Mouse (Mus musculus): ENCODE data around the gene Fabp6.

The Fabp6 gene

DNA sequence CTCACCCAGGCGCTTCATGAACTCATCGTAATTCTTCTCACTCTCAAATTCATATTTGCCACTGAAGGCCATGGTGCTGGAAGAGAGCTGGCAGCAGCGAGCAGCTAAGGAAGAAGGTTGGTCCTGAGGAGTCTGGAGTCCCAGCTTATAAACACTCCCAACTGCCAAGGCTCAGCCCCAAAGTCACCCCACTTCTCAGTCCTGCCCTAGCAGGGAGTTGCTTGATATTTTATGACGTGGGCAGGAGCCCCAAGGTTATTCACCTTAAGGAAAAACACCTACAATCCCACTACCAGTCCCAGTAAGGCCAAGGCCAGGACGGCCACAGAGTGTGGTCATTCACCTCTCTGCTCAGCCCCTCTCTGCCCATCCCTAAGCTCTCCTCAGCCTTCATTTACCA lies at the start of gene Fabp6:
Gene Fabp6, minus strand, starts transcription at position 101 of the 400 bp plus-strand sequence.
- no peak for ATAC-seq (ENCODE audit: low TSS enrichment)

DNA sequence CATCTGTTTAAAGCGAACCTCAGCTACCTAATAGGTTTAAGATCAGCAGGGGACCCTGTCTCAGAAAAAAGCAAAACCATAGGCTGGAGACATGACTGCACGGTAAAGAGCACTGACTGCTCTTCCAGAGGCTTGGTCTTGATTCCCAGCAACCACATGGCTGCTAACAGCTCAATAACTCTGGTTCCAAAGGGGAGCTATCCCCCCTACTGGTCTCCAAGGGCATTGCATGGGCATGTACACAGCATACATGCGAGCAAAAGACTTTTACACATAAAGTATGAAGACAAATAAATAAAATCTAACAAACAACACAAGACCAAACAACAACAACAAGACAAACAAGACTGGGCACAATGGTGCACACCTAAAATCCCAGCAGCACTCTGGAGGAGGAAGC lies 43.9 kb upstream of the Fabp6 start:
- no peak for ATAC-seq (ENCODE audit: low TSS enrichment)

DNA sequence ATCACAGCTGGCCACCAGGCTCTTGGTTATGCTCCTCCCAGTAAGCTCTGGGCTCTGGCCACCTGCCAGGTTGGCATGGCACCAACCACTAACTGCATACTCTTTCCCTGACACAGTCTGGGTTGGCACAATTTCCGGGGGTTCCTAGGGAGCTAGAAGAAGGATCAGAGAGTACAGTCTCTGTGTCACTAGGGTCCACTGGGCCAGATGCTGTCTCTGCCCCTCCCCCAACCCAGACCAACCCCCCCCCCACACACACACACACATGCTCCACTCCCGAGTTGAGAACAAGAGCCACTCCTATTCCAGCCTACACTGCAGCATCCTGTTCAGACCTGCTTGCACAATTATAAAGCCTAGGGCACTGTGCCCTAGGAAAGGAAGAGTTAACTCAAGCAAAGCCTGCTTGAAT lies 41.8 kb upstream of the Fabp6 start:
- peak; percentile 55 for ATAC-seq (ENCODE audit: low TSS enrichment)

DNA sequence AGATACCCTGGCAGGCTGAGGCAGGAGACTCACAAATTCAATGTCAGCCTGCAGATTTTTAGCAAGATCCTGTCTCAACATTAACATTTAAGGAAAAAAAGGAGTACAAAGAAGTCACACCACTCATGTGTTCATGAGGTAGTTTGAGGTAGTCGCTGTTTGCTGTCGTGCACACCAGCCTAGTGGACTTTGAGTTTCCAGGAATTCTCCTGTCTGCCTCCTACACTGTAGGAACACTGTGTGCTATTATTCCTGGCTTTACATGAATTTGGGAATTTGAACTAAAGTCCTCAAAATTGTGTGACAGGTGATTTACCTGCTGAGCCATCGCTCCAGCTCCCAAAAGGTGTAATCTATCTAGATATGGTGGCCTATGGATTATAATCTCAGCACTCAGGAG lies 37.1 kb upstream of the Fabp6 start:
- no peak for ATAC-seq (ENCODE audit: low TSS enrichment)

DNA sequence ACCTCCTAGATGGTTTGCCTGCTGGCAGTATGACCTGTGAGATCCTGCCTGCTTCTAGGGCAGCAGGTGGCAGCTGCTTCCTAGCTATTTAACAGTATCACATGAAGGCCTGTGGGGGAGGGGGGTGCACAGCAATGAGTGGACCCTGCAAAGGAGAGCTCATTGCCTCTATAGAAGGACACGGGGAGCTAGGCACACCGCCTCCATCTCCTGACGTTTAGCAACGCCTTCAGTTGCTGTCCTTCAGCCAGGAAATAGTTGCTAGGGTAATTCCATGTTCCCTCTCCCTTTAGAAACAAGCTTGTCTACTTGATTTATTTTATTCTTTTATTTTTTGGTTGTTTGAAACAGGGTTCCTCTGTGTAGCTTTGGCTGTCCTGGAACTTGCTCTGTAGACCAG lies 35.4 kb upstream of the Fabp6 start:
- peak; percentile 50; the same call in 1 of the 2 replicates for ATAC-seq (ENCODE audit: low TSS enrichment)

DNA sequence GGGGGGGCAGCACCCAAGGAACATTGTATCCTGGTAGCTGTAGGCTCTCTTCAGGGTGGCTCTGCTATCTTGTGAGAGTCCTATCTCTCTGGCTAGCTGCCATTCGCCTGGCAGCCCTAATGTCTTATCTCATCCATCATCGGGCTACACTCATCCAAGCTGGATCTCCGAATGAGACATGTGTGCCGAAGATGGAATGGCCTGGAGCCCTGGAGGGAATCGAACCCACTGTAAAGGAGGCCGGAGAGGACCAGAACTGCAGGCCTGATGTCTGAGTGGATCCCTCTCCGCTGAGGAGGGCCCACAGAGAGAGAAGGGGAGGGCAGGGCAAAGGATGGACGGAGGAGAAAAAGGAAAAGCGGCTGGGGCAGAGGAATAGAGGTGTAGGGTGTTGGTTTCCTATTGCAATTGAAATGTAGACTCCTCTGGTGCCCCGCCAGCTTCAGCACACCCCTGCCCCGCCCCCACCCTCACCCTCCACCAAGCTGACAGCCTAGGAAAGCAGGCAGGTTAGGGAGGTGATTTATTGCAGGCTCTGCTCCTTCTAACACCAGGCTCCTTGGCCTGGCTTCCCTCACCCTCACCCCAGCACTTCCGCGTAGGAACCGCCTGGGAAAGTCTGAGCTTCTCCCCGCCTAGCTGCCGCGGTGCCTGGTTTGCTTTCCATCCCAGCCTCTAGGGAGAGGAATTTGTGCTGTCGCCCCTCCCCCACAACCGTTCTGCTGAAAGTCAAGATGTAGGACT lies 32.5 kb upstream of the Fabp6 start:
- peak; percentile 38 for ATAC-seq (ENCODE audit: low TSS enrichment)

DNA sequence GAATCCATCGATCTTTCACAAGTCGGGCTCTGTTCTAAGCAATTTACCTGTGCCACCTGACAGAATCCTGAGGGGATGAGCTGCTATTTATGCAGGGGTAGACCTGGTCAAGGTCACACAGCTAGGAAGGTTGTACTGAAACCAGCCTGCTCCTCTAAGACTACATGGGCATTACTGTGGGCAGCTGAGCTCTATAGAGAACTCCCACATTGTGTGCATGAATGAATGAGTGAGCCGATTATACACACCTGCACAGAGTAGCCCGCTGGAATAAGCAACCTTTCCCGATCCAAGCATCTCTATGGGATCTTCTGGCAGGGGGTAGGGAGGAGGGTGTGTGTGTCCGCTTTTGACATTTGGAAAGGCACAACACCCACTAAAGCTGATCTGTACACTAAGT lies 31.8 kb upstream of the Fabp6 start:
- ATAC-seq (ENCODE audit: low TSS enrichment) = peak; percentile 20; the same call in 1 of the 2 replicates

DNA sequence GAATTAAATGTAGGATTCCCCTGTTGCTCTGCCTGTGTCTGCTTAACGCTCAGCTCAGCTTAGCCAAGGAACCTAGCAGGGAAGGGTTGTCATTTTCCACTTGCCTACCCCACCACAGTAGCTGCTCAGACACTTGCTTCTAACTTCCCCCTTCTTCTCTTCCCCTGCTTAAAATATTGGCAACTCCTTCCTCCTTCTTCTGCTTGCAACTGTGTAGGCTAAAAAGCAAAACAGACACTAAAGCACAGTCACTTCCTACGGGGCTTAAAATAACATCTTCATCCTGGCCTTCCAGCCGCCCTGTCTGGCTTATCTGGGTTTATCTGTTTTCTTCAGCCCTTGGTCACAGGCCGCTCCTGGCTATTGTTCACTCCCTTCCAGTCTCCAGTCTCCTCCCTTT lies 31.2 kb upstream of the Fabp6 start:
- peak; percentile 84 for ATAC-seq (ENCODE audit: low TSS enrichment)

DNA sequence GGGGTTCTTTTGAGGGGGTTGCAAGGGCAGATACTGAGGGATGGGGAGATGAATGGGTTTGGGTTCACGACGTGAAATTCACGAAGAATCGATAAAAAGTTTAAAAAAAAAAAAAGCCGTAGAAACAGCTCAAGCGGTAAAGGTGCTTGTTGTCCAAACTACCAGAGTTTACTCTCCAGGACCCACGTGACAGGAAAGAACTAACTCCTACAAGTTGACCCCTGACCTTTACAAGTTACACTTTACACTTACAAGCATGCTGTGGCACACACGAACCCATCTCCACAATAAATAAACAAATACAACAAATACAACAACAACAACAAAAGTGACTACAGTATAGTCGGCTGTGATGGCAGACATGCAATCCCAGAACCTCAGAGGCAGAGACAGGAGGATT lies 30.3 kb upstream of the Fabp6 start:
- ATAC-seq (ENCODE audit: low TSS enrichment) = no peak

DNA sequence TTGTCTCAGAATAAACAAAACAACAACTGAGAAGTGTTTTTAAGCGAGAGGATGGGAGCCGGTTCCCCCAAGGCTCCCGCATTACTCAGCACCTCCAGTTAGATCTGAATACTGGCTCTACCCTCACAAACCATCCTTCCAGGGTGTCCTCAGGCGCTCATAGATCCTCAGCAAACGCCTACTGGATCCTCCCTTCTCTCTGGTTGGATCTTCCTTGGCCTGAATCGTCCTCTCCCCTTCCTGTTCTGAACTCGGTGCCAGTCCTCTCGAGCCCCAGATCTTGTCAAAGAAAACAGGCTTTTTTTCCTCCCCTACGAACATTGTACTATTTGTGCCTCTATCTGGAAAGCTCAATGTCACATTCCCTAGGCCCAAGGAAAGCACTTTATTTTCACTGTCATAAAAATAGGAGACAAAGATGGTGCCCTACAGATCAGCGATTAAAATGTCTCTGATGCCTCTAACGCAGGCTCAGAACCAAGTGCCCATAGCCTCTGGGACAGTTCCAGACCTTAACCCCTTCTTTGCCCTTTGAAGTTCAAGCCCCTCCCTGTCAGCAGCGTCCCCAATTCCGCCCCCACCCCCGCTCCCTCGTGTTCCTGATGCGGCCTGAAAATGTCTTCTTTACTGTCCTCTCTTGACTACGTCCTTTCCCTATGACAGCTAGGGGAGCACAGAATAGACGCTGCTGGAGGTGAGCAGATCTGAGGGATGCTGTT lies 25.7 kb upstream of the Fabp6 start:
- ATAC-seq (ENCODE audit: low TSS enrichment) = peak; percentile 93

DNA sequence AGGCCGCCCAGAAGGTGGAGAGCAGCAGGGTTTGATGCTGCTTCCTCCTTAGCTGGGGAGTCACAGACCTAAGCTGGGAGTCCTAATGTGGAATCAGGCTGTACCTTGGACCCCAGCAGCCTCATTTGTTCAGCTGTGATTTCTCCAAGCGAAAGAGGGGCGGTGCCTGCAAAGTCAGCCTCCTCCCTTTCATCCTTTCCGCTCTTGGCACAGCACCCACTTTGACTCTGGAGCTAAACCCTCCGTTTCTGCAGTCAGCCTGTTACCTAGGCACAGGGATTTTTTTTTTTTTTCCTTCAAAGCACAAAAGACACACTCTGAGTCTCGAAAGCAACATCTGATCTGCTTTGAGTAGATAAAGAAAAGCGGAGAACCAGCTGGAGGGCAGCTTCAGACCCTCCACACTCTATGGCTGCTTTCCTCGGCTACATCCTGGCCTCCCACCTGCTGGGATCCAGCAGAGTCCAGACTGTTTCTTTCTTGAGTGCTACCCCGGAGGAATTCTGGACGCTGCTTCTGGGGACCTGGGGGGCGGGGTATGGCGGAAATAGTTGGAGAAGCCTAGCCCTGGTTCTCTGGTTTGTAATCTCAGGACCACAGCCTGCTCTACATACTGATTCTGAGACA lies 25.1 kb upstream of the Fabp6 start:
- ATAC-seq (ENCODE audit: low TSS enrichment) = peak; percentile 67

DNA sequence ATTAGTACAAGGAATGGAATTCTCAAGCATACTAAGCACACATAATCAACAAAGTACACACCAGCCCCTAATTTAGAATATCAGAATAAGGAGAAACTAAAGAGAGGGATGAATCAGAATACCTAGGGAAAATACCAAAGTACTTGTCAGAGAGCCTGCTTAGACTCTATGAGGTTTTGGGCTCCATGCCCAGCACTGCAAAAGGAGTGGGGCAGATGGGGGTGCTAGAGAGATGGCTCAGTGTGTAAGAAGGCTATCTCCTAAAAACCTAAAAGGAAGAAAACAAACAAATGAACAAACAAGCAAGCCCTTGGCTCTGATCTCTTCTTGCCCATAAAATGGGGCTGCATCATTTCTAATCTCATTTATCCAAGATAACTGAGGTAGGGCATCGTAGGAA lies 23.0 kb upstream of the Fabp6 start:
- ATAC-seq (ENCODE audit: low TSS enrichment) = peak; percentile 47; the same call in 1 of the 2 replicates

DNA sequence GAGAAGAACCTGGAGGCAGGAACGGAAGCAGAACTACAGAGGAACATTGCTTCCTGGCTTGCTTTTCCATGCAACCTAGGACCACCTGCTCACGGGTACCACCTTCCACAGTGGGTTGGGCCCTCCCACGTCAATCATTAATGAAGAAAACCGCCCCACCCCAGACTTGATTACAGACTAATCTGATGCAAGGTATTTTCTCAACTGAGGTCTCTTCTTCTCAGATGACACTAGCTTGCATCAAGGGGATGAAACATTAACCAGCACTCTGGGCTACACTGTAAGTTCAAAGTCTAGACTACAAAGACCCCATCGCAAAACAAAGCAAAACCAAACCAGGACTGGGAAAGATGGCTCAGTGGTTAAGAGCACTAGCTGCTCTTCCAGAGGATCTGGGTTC lies 20.4 kb upstream of the Fabp6 start:
- ATAC-seq (ENCODE audit: low TSS enrichment) = no peak

DNA sequence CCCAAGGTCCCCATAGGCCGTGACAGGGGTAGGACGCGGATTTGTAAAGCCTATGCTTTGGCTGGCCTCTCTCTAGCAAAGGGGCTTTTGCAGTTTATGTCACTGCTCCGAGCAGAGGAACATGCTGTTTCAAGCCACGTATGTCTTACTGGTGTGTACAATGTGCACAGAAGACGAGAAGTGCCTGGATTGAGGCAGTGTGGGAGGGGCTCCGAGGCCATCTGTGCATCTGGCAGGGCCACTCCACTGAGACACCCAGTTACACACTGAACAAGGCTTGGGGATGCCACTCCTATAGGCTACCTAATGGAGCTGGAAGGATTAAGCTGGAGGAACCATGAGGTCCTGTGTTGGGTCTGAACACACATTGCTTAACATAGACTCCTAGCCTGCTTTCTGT lies 17.1 kb upstream of the Fabp6 start:
- peak; percentile 86 for ATAC-seq (ENCODE audit: low TSS enrichment)

DNA sequence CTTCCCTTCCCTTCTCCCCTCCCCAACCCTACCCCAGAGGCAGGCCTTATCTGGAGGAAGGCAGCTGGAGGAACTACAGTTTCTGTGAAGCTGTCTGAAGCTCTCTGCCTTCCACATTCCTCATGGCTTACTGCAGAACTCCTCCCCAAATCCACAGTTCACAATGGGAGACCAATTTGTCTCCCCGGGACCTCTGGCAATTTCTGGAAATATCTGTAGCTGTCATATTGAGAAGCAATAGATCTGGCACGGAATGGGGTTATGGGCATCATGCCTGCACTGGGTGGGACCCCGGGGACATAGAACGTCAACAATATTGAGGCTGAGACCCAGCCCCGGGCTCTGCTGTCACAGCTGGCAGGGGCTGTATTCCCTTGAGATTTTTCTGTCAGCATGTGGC lies 16.6 kb upstream of the Fabp6 start:
- ATAC-seq (ENCODE audit: low TSS enrichment) = no peak

DNA sequence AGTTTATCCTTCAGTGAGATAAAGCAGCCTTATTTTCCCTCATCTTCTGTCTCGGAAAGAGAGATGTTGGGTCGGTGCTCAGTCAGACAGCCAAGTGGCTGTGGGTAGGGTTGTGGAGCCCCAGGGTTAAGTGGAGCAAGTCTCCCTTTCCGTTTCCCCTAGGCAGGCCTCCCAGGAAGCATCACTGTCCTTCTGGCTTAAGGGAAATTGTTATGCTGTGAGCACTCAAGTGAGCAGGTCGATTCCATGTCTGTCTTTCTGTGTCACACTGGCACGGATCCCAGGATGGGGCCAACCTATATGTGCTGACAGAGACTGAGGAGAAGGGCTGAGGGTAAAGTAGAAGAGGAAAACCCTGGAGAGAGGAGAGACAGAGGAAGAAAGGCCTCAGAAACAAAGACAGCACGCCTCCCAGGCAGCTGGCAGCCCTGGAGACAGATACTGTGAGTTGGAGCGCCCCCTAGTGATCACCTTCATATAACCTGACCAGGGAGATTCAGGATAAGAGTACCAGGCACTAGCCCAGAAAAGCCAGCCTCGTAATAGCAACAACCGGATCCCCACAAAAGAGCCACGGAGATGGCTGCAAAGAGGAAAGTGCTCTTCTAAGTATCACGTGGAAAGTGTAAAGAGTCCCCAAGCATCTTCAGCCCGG lies 11.6 kb upstream of the Fabp6 start:
- peak; percentile 98 for ATAC-seq (ENCODE audit: low TSS enrichment)

DNA sequence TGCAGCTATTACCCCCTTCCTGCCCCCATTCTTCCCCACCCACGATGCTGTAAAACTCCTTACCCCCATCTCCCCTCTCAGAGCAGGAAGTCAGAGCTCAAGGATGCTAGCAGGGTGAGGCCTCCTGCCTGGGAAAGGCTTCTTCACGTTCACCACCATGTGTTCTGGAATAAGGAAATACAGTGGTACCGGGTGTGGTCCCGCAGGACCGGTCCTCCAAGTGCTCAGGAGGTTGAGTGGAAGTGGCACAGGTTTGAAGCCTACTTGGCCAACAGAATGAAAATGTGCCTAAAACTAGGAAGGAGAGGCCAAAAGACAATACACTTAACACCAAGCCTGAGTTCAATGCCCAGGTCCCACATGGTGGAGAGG lies 9.3 kb upstream of the Fabp6 start:
- ATAC-seq (ENCODE audit: low TSS enrichment) = no peak

DNA sequence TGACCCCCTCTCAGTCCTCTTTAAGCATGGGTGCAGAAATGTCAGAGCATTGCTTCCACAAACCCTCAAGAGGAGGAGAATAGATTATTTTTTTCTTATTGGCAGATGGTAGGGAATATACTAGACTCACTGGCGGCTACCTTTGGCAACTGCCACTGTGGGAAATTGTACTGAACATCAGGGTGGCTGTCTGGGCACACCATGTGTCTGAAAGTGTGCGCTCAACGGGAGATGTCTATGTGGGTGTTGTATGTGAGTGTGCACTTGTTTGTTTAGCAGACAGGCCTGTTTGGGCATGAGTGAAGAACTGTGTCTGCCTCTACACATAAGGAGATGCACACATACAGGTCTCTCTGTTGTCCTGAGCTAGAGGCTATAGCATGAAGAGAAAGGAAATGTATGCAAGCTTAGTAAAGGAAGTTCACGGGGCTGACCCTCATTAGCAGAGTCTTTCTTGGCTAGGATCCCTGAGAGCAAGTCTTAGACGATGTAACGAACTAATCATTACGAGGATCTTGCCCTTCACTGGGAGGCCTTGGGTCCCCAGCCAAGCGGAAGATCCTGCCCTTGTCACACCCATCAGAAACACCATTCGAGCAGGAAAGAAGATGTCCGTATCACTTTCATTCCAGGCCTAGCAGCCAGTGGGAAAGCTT lies 8.8 kb upstream of the Fabp6 start:
- no peak; the same call in 1 of the 2 replicates for ATAC-seq (ENCODE audit: low TSS enrichment)

DNA sequence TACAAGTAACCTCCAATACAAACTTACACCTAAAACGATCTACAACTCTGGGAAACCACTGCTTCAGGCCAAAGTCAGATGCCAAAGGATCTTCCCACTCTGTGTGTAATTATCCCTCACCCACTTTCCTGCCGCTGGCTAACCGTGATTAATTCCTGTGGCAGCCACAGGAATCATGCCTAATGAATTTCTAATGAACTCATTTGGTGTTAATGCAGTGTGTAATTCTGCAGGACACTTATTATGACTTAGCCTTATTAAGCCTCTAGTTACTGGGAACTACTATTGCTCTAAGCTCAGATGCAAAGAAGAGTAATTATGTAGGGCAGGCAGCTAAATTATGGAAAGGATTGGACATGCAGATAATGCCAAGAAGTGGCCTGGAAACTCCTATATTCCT lies 7.1 kb upstream of the Fabp6 start:
- no peak for ATAC-seq (ENCODE audit: low TSS enrichment)

DNA sequence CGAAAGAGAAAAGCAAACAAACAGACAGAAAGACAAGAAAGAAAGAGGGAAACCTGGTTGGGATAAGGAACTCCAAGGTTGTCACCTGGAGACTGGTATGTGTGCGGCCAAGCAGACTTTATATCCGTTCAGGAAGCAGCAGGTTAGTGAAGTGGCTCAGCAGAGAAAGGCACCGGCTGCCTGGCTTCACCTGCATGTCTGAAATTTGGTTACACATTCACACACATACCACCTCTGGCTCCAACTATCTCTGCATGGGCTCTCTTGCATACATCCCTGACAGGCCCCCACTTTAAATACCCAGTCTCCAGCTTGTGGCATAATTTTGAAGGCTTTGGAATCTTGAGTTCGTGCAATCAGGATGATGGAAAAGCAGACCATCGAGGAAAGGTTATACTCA lies 4.5 kb upstream of the Fabp6 start:
- ATAC-seq (ENCODE audit: low TSS enrichment) = no peak

DNA sequence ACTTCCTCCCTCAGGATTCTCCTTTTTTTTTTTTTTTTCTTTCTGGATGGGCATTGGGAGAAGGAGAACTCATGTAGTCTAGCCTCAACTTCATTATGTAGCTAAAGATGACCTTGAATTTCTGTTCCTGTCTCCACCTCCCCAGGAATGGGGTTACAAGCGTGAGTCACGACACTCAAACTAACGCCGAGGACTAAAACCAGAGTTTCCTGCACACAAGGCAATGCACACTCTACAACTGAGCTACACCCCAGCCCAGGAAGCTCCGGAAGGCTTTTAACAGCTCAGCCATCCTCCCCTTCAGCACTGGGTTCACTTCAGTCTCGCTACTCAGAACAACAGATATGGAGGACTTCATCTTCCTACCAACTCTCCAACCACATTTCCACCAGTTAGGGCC lies 3.6 kb upstream of the Fabp6 start:
- no peak for ATAC-seq (ENCODE audit: low TSS enrichment)

DNA sequence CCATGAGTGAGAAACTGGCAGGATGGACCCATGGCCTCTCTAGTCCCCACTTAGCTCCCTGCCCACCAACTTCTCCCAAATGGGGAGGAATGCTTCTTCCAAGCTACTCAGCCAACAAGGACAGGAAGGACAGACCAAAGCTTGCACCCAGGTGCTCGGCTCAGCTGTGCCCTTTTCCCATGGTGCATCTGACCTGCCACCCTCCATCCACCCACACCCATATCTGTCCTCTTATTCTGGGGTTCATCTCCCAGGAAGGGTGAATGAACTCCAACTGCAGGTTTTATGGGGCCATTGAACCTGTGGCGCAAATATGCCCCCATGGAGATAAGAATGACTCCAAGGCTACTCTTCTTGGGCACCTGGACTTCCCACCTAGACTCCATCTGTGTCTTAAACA lies 2.9 kb upstream of the Fabp6 start:
- ATAC-seq (ENCODE audit: low TSS enrichment) = no peak

Data from frontal cortex, adult (tissue).